Mouse (Mus musculus): ENCODE measurements around the gene H3f3b.

- TF ChIP-seq CTCF (IDR thresholded peaks at IDR 0.05; ENCODE audit: extremely low read depth, insufficient read depth, insufficient read length, insufficient replicate concordance) = no peak
- no peak for TF ChIP-seq POLR2A (IDR thresholded peaks at IDR 0.05; ENCODE audit: low read depth, low read length)
Observed at GRCm38 (mm10) chr11:116064187-116064867, 36.6 kb upstream of the H3f3b start.

Data from spleen, adult 2 months (tissue).